Comparison of ENCODE assay signal across 20 mouse cellular contexts in the genomic region with DNA sequence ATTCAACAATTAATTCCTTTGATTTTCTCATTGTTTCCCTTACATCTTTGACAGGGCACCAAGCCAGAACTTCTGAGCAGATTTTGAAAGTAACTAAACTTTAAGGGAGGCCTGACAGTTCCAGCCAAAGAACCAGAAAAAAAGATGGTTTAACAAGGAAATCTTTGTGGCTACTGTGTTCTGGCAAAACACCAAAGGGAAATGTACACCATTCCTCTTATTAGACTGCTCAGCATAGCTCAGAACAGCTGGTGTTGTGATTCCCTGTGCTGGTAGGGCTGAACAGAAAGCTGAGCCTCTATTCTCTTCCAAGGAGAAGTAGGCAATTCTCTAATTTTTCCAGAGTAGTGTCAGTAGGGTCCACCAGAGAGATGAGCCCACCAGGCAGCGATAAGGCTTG.
DNase-seq lines count a peak whose midpoint lies in the region; ATAC-seq lines count a peak whose summit lies in the region.
"Had no signal": no experiment of that assay in that cellular context is flagged by ENCODE, and none has a peak within 500 bp of the region (broad histone marks: within the 10 kb centered on the region; RNA-seq: fewer than 3 reads in every experiment).

No protein-coding gene starts in this region.

- 91% methylated on average over 1 of the region's 1 CpGs for WGBS in embryonic facial prominence, embryonic 12.5 days
- WGBS in embryonic facial prominence, embryonic 10.5 days: 88% methylated on average over 1 of the region's 1 CpGs

- H3K4me1 ChIP-seq in embryonic facial prominence, embryonic 12.5 days: no peaks in the 10 kb centered on the region
- H3K4me1 ChIP-seq in embryonic facial prominence, embryonic 10.5 days: no peaks in the 10 kb centered on the region
- H3K4me1 ChIP-seq: embryonic facial prominence, embryonic 15.5 days; heart, embryonic 12.5 days; kidney, embryonic 15.5 days; liver, embryonic 12.5 days; midbrain, embryonic 10.5 days had no signal

- no peaks in the 10 kb centered on the region for H3K27me3 ChIP-seq in embryonic facial prominence, embryonic 12.5 days
- no peaks in the 10 kb centered on the region for H3K27me3 ChIP-seq in embryonic facial prominence, embryonic 10.5 days (replicated peaks; ENCODE audit: low read depth, poor library complexity, severe bottlenecking)
- H3K27me3 ChIP-seq: embryonic facial prominence, embryonic 15.5 days; heart, embryonic 12.5 days; kidney, embryonic 15.5 days; liver, embryonic 12.5 days had no signal

- no peak for DNase-seq in embryonic facial prominence, embryonic 10.5 days (ENCODE audit: low spot score)
- DNase-seq in layer of hippocampus, adult 9-11 months: peak; percentile 9
- DNase-seq in layer of hippocampus, postnatal 25 days (ENCODE audit: extremely low spot score in 1 of 2, low spot score in 1 of 2): no peak
- DNase-seq in testis, postnatal 14 days (ENCODE audit: low spot score): peak; percentile 3
- no peak for DNase-seq in testis, postnatal 10 days (ENCODE audit: low spot score)
- no peak for DNase-seq in right cerebral cortex, adult 2 months (ENCODE audit: low spot score in 2 of 2)
- DNase-seq in adrenal gland, adult 2 months: no peak
- DNase-seq: cerebellum, adult 2 months; cerebellum, postnatal 25 days; gastrocnemius, postnatal 10 days; heart, postnatal 14 days; kidney, adult 11 months; lung, adult 2 months had no signal

- H3K9me3 ChIP-seq in embryonic facial prominence, embryonic 12.5 days: no peaks in the 10 kb centered on the region
- H3K9me3 ChIP-seq in embryonic facial prominence, embryonic 10.5 days: no peaks in the 10 kb centered on the region
- H3K9me3 ChIP-seq: embryonic facial prominence, embryonic 15.5 days; heart, embryonic 12.5 days; kidney, embryonic 15.5 days; liver, embryonic 12.5 days; midbrain, embryonic 10.5 days had no signal

- H3K36me3 ChIP-seq in embryonic facial prominence, embryonic 12.5 days: no peaks in the 10 kb centered on the region
- H3K36me3 ChIP-seq in embryonic facial prominence, embryonic 10.5 days (replicated peaks): no peaks in the 10 kb centered on the region
- H3K36me3 ChIP-seq: embryonic facial prominence, embryonic 15.5 days; heart, embryonic 12.5 days; kidney, embryonic 15.5 days; liver, embryonic 12.5 days; midbrain, embryonic 10.5 days had no signal

- ATAC-seq in embryonic facial prominence, embryonic 12.5 days (ENCODE audit: insufficient number of reproducible peaks, insufficient read depth, low FRiP score, low TSS enrichment): 0 out of 2 replicates have a peak, but pooled peaks have one; percentile 35
- ATAC-seq: forebrain, embryonic 16.5 days; liver, embryonic 12.5 days had no signal

- H3K9ac ChIP-seq in embryonic facial prominence, embryonic 12.5 days: no peak overlapping the region
- H3K9ac ChIP-seq: embryonic facial prominence, embryonic 15.5 days; heart, embryonic 12.5 days; kidney, embryonic 15.5 days; liver, embryonic 12.5 days had no signal

- H3K4me3 ChIP-seq in embryonic facial prominence, embryonic 12.5 days: no peak overlapping the region
- no peak overlapping the region for H3K4me3 ChIP-seq in embryonic facial prominence, embryonic 10.5 days
- H3K4me3 ChIP-seq: embryonic facial prominence, embryonic 15.5 days; heart, embryonic 12.5 days; kidney, embryonic 15.5 days; liver, embryonic 12.5 days; midbrain, embryonic 10.5 days had no signal

- H3K4me2 ChIP-seq in embryonic facial prominence, embryonic 12.5 days (replicated peaks): no peak overlapping the region
- H3K4me2 ChIP-seq: embryonic facial prominence, embryonic 15.5 days; heart, embryonic 12.5 days; kidney, embryonic 15.5 days; liver, embryonic 12.5 days had no signal

- no peak overlapping the region for H3K27ac ChIP-seq in embryonic facial prominence, embryonic 12.5 days
- H3K27ac ChIP-seq in embryonic facial prominence, embryonic 10.5 days (replicated peaks): no peak overlapping the region
- H3K27ac ChIP-seq: embryonic facial prominence, embryonic 15.5 days; kidney, embryonic 15.5 days; liver, embryonic 12.5 days; midbrain, embryonic 10.5 days had no signal

Comparison
In these comparisons a context has a peak if more than half of its experiments do, and no peak if none do; other contexts are left out.
1. DNase-seq: peak in layer of hippocampus, adult 9-11 months (single experiment) and testis, postnatal 14 days (single experiment); none in embryonic facial prominence, embryonic 10.5 days (single experiment), layer of hippocampus, postnatal 25 days (0 of 2), testis, postnatal 10 days (single experiment), right cerebral cortex, adult 2 months (0 of 2) and adrenal gland, adult 2 months (single experiment).